Mouse (Mus musculus) thymus, adult 2 months (tissue): ENCODE data around the gene Pfkfb4.

ENCODE experiments used
- CTCF ChIP-seq: fragments of 200-500 bp; IDR thresholded peaks from 2 replicates; pipeline ENCODE4 v1.5.1; 2012; ENCODE audit warnings: mild to moderate bottlenecking, control low read depth, low read length, moderate library complexity, borderline replicate concordance; ENCODE audit not compliant: control insufficient read depth, poor library complexity, insufficient read depth; ENCODE audit errors: extremely low read depth
- POLR2A ChIP-seq: fragments of 200-500 bp; IDR thresholded peaks from 2 replicates; pipeline ENCODE4 v1.6.1; 2012; ENCODE audit warnings: mild to moderate bottlenecking, low read length, control low read depth, moderate library complexity; ENCODE audit not compliant: control insufficient read depth, poor library complexity, insufficient read depth; ENCODE audit errors: extremely low read depth

DNA sequence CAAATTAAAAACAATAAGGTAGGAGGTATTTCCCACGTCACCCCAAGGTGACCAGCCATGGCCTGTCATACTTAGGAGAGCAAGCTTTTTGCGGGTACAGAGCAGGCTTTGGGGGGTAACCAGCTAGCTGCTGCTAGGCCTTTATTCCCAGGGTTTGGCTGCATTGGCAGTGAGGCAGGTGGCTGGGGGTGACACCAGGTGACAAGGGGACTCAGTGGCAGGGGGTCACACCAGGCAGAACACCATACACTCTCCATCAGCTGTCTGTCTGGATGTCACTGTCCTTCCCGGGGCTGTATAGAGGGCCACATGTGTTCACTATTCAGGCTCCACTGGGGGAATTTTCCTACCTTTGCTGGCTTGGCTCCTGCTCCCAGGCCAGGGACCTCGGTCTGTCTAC is 65.3 kb downstream of the Pfkfb4 start:
- TF ChIP-seq POLR2A = no peak
- TF ChIP-seq CTCF = no peak
